Mouse (Mus musculus) cerebellum, postnatal 25 days (tissue): ENCODE measurements around the gene Iqsec1.

ENCODE experiments used
- DNase-seq, 2 experiments: peaks; one replicate each; pipeline ENCODE4 v3.0.0; 2021; ENCODE audit warnings: mixed read lengths in 2 of 2

Gene Iqsec1

DNA sequence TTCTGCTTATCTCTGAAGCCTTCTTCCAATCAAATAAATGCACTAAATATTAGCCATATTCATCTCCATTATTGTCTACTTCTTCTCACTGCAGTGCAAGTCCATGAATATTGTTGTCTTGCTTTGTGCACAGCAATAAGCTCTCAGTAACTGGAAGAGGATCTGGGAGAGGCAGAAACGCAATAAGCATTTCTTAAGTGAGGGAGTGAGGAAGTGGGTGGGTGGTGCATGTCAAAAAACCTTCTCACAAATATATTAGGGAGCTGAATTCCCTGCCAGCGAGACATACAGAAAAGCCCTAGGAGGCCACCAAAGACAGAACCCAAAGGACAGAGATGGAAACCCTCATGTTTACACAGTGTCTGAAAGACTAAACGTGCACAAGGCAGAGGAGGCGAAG lies 35.1 kb downstream of the Iqsec1 start:
- no peak for DNase-seq

DNA sequence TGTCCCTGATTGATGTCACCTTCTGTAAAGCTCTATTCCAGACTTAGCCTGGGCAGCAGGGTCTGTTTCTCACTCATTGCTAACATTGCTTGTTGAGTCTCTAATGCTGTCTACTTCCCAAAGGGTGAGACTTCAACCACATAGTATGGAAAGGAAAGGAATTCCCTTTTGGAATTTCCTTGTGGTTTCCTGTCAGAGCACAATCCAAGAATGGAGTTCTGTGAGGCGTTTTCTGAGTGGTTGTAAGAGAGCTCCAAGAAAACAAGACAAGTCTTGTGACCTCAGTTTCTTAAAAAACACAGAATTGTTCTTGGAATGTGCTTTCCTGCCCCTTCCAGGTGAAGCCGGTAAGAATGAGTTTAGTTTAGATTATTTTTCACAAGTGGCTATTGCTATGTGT lies 37.5 kb downstream of the Iqsec1 start:
- DNase-seq: no peak

DNA sequence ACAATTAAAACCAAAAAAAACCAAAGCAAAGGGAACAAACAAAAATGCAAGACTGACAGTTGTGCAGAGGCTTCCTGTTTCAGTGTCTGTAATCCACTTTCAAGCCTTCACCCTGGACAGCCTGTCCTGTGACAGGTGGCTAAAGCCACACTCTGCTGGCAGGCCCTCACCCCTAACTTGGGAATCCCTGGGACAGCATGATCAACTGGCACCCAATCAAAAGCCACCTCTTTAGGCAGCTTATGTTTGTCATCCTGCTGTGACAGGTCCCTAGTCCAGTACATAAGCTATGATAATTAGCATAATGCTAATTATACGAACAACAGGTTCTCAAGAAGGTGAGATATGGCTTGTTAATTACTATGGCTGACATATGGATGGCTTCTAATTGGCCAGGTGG lies 40.4 kb downstream of the Iqsec1 start:
- peak; percentile 43 to 68 for DNase-seq

DNA sequence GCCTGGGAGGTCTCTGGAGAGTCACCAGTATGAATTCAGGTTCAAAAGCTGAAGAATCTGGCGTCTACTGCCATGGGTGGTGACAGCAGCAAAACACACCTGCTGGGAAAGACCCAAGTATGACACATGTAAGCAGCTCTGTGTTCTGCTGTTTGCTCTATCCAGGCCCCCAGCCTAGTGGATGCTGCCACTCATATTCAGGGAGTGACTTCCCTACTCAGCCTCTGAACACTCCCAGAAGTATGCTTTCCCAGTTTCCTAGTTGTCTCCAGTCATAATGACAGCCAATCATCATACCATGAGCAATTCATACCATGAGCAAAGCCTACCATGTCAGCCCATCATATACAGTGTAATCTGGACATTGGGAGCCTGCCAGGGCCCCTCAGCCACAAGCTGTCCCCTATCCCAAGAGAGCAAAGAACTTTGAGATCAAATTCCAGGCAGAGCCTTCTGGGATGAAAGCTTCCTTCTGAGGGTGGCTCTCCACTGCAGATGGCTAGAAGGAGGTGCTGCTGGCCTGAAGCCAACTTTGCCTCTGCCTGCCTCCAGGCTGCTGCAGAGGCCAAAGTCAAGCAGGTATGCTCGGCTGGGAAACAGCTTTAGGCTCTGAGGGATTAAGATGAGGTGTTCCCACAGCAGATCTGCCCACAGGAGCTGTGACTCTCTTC lies 42.8 kb downstream of the Iqsec1 start:
- peak; percentile 41 to 69 for DNase-seq

DNA sequence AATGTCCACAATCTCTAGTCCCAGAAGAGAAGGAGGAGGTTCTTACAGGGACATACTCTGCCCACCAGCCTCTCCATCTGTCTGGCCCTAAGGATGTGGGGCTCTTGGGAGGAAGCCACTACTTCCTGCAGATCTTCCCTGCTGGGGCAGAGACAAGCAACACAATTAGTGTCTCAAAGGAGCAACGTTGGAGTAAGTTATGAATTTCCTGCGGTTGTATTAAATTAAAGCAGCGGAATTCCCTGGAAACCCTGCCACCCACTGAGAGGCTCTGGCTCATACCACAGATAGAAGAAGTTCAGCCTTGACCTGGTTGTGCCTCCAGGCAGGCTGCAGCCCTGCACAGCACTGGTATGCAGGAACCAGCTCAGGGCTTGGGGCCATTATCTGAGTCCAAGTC lies 47.2 kb downstream of the Iqsec1 start:
- peak in 1 of 2 experiments; percentile 28 for DNase-seq

DNA sequence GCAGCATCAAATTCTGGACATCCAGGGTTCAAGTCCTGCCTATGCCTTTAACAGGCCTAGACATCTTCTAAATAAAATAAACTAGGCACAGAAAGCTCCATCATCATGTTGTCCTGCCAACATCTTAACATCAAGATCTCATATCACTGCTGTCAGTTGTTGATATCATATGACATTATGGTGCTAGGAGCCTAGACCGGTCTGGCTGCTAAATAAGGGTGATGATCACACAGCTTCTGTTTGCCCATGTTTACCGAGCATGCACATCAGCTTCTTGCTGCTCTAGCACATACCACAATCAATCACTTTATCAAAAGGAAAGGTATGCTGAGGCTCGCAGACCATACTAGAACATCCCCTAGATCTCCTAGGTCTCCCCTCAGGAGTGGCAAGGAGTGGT lies 54.8 kb downstream of the Iqsec1 start:
- no peak for DNase-seq

DNA sequence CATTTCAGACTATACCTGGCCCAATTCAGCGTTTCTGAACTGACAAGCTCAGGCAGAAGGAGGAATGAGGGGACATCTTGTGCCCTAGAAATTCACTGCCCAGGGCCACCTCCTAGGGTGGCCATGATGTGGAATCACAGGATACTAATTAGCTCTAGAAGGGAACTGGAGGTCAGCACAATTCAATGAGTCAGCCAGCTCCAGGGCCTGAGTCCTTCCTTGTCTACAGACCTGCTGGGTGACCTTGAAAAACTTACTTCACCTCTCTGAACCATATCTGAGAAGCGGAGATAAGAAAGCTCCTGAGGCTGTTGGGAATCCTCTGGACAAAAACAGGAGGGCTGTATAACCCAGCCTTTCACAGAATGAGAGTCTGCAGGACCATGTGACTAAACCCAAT lies 59.7 kb downstream of the Iqsec1 start:
- DNase-seq: peak in 1 of 2 experiments; percentile 18

DNA sequence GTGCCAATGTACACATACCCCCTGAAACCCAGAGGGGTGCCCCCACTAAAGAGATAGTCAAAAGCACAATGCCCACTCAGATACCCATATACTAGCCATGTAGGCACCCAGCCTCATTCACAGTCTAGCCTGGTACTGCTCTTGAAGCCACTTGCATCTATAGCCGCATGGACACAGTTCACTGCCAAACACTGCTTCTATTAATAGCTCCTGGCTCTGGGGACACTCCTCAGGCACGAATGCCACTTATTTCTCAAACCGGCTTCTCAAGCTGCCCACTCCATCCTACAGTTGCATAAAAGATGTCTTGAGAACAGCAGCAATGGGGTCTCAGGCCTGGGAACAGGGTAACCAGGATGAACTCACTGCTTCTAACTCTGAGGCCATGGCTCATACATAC lies 63.0 kb downstream of the Iqsec1 start:
- peak; percentile 52 to 60 for DNase-seq

DNA sequence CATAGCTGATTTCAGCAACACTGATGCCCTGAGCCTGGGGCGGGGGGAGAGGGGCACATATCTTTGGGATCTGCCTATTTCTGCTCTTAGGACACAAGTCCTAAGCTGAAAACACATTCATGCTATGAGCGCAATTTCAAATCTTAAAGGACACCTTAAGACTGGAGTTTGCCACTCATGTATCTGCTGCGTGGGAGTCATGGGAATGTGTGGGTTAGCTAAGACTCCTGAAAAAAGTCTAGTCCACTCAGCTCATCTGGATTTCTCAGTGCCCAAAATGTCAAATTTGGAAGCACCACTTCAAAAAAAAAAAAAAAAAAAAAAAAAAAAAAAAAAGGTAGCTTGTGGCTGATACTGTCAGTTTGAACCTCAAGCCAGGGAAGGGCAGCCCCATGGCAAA lies 63.7 kb downstream of the Iqsec1 start:
- DNase-seq: no peak

DNA sequence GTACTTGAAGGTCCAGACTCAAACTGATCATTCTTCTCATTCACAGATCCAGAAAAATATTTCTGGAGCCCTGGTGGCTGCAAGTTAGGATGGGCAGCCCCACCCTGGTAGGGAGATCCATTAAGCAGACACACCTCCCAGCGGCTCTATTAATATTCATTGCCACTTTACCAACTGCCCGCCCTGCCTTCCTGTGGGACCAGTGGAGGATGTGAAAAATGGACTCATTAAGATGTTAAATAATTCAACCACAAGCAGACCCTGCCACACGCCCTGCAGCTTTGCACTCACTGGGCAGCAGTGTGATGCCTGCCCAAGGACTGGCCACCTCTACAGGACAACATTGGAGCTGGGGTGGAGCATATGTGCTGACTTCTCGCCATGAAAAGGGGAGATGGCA lies 64.1 kb downstream of the Iqsec1 start:
- no peak for DNase-seq

DNA sequence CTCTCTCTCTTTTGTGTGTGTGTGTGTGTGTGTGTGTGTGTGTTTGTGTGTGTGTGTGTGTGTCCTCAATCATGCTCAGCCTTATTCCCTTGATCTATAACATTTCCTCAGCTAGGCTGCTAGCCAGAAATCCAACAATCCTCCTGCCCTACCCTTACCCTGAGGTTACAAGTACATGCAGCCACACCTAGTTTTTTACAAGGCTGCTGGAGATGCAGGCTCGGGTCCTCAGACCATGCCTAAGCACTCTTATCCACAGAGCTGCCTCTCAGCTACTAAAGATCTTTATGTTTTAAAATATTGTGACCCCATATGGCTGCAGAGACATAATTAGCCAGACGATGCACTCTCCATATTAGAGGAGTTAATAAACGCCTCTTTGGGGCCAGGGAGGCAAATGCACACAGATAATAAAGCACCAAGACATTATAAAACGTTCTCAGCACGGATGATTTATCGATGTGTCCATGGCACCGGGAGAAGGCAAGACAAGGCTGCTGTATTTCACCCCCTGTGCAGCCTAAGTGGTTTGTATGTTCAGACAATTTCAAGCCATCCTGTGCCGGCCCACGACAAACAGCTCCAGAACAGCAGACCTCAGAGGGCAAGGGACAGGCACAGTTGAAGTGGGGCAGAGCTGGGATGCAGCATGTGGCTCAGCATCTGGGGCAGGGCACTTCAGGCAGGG lies 67.1 kb downstream of the Iqsec1 start:
- no peak for DNase-seq

DNA sequence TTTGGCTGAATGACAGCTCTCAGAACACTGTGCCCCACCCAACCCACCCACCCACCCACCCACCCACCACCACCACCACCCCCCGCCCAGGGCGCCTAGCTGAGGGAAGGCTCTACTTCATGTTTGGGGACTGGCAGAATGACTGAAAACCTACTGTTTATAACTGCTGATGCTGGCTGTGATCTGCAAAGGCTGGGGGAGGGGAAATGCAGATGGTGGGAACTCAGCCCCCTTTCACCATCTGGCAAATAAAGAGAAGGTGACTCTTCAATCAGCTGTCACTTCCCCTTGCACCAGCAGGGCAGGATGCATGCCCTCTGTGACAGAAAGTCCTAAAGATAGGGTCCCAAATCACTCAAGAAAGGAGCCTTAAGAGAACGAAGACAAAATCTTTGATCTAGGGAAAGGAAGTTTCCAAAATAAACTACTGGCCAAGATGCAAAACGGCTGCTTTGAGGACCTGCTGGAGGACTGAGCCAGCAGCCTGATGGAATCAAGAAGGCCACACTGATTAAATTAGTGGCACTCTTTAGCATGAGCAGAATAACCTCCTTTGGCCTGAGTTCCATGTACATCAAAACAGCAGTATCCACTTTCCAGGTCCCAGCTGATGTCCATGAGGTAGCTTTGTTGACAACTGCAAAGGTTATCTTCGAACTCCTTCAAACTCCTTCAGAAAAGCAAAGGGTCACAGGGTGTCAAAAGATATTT lies 67.8 kb downstream of the Iqsec1 start:
- DNase-seq: no peak

DNA sequence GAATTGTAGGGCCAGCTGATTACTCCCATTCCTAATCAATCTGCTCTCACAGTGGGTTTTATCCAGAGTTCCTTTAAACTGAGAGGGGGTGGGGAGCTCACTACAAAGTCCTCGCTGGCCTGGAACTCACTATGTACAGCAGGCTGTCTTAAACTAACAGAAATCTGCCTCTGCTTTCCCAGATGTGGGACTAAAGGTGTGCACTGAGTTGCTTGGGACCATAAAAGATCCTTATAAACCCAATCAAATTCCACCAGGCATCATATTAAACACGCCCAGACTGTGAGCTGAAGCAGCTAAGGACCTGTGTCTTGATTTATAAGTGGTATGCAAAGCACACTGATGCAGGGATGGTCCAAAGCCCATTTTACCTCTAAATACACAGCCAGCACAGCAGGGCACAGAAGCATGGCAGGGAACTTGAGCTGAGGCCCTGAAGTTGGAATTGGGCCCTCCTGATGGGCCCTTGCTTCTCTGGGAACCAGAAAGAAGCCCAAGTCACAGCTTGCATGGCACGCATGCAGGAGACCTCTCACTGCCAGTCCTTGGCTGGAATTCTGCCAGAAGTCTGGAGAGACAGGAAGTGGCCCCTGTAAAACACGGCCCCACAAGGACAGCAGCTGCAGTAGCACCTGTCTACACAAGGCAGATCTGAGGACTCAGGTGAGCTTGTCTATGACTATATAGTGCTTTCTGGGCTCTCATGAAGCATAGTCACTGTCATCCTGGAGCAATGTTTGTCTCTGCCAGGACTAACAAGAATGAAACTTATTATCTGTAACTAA lies 68.7 kb downstream of the Iqsec1 start:
- DNase-seq: peak; percentile 22 to 35

DNA sequence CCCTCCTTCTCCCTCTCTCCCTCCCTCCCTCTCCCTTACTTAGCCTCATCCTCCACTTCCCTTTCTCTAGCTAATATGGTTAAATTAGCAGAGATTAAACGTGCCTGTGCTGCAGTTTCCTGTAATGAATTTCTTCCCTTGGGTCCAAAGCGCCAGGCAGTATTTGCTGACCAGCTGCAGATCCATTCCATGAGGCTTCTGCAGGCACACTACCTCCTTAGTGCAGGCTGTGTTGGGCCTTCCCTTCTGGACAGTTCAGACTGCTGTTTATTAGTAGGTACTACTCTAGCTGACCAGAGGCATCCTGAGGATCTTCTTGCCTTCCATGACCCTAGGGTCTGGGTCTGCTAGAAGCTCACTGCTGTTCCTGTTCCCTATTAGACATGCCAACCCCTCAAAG lies 72.9 kb downstream of the Iqsec1 start:
- no peak for DNase-seq

DNA sequence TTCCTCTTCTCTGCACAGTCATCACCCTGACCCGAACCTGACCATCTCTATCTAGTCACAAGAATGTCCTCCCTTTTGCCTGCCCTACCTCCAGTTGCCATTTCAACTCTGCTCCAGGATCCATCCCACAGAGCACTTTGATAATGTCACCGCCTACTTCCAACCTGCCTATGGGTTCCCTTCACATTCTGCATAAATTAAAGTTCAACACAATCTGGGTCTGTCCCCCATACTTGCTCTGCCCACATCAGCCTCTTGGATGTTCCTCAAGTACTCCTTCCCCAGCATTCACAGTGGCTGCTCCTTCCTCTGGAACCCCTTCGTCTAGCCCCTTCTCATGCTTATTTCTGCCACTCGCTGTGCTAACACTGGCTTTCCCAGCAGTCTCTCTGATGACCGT lies 74.7 kb downstream of the Iqsec1 start:
- DNase-seq: no peak

DNA sequence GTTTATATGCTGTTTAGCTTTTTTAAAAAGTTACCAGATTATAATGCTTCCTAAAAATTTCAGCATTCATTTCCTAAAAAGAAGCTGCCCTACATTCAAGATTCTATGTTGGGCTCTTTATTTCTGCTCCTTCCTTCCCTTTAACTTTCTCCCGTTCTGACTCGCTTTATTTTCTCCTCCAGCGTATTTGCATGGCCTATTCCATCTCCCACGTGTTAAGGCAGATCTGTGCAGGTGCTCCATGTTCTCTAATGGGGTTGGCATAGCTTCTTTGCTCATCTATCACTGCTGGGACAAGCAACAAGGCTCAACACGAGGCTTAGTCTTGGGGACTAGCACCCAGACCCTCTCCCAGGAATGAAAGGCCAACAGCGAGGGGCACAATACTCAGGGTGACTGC lies 75.7 kb downstream of the Iqsec1 start:
- no peak for DNase-seq

DNA sequence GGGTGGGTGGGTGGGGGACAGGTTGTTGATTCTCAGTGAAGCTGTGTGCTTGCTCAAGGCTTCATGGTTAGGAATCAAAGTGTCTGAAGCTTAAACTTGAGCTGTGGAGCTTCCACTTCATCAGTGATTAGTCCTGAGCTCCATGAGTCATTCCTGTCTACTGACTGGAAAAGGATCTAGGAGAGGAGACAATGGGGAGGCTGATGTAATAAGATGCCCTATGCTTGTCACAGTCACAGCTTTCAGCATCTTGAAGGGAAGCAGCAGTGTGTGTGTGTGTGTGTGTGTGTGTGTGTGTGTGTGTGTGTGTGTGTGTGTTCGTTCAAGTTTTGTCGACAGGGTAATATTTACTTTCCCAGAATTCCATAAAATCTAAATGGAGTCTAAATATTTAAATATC lies 84.3 kb downstream of the Iqsec1 start:
- DNase-seq: no peak

DNA sequence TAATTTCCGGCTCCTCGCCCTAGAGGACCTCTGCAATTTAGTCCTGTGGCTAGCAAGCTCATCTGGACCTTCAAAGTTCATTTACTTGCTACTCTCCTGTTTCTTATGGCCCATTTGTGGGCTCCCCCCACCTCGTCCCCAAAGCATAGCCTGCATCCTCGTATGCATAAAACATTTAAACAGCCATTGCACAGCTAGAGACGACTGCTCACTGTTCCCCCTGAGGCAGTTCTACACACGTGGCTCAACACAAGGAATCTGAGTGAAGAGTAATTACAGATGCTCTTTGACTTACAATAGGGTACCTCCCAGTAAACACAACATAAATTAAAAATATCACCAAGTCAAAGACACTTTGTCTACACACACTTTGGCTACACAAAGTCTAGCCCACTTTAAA lies 88.2 kb downstream of the Iqsec1 start:
- no peak for DNase-seq

DNA sequence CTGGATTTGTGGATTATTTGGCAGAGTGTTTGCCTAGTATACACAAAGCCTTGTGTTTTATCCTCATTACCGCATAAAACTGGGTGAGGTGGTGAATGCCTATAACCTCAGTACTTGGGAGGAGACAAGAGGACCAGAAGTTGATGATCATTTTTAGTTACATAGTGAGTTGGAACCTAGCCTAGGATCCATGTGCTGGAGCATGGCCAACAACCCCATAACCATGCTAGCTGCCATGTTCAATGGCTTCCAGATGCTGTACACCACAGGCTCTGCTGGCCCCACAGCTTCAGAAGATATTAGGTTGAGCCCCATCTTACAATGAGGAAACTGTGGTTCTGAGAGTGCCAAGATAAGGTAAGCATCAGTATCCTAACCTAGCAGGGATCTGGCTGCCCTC lies 89.2 kb downstream of the Iqsec1 start:
- DNase-seq: no peak

DNA sequence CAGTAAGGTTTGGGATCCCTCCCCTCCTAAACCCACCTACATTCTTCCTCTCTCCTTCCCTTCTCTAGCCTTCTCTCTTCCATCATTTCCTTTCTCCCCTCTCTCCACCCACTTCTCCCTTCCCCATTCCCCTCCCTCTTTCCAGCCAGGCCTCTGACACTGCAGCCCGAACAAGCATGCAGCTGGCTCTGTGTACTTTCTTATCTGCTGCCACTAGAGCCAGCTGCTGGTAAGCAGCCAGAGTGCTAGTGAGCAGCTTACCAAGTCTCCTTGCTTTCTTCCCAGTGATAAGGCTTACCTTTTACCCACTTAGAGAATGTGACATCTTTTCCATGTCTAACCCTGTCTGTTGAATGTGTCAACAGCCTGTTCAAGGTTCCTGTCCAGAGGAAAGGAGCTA lies 90.4 kb downstream of the Iqsec1 start:
- no peak for DNase-seq

DNA sequence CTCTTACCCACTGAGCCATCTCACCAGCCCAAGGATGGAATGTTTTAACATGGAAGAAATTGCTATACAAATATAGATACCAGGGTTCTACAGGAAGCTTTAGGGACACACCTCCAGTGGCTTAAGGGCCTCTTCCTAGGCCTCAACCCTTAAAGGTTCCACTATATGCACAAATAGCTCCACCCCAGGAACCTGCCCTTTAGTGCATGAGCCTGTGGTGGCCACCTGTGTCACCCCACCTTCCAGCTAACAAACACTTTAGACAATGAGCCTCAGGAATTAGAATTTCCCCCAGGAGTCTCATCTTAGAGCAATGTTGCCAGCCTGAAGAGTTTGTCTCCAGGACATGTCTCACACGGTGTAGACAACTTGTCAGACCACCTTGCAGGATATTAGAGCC lies 96.1 kb downstream of the Iqsec1 start:
- no peak for DNase-seq

DNA sequence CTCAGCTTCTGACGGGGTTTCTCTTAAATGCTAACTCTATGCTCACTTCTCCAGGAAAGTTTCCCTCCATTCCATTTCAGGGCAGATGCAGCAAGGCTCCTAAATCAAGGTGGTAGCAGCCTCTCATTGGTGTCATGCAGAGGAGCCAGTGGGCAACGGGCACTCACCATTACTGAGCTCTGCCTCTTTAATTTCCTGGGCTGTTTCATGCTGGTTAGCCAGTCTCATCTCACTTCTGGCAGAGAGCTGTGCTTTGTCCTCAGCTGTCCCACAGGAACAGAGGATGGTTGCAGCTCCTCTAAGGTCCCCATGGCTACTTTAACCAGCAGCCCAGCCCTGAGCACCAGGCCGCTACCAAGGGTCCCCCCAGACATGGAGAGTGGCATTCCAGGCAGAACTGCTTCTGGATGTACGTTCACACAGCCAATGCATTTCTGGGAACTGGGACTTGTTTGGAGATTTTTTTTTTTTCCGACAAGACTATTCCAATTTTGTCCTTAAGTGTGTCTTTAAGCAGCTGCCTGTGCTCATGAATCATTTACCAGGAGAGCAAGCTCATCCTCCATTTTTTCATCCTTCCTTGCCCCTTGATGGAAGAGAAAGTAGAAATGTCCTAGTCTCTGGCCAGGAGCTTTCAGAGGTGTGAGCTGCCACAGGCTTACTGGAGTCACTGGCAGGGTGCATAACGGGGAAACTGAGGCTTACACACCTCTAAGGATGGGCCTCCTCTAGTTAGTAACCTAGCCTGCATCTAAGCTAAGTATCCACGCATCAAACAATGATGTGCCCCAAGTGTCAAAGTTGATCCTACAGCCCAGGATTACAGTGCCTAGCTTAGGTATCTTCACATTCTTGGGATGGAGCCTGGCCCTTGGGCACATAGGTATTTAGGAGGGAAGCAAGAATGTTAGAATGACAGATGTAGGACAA lies 98.9 kb downstream of the Iqsec1 start:
- no peak for DNase-seq
